Mouse (Mus musculus) thymus, adult 2 months (tissue): ENCODE data around the gene Pfdn5. TPM values are rescaled to one million over a fixed set of nuclear protein-coding genes. Genes with fewer than 3 reads are reported as not detected.

Source experiments
- DNase-seq: peaks from one replicate; pipeline ENCODE4 v3.0.0; 2021
- H3K27ac ChIP-seq: fragments of 200-500 bp; 2 replicates; pipeline ENCODE4 v1.5.1; 2012; ENCODE audit warnings: low read length, control low read depth; ENCODE audit not compliant: control insufficient read depth, insufficient read depth
- H3K27me3 ChIP-seq: fragments of 200-500 bp; 2 replicates; pipeline ENCODE4 v1.6.1; 2012; ENCODE audit warnings: mild to moderate bottlenecking, low read length, moderate library complexity, mixed read lengths; ENCODE audit not compliant: control insufficient read depth, insufficient read depth
- H3K36me3 ChIP-seq: fragments of 200-500 bp; 2 replicates; pipeline ENCODE4 v1.6.1; 2012; ENCODE audit warnings: mild to moderate bottlenecking, low read length, moderate library complexity; ENCODE audit not compliant: control insufficient read depth, insufficient read depth
- H3K4me1 ChIP-seq: fragments of 200-500 bp; replicated peaks from 2 replicates; pipeline ENCODE4 v1.6.1; 2012; ENCODE audit warnings: low read length; ENCODE audit not compliant: control insufficient read depth, insufficient read depth
- H3K4me3 ChIP-seq: fragments of 200-500 bp; 2 replicates; pipeline ENCODE4 v1.5.1; 2012; ENCODE audit warnings: mild to moderate bottlenecking, low read length, control low read depth, moderate library complexity; ENCODE audit not compliant: control insufficient read depth, insufficient read depth
- CTCF ChIP-seq: fragments of 200-500 bp; IDR thresholded peaks from 2 replicates; pipeline ENCODE4 v1.5.1; 2012; ENCODE audit warnings: mild to moderate bottlenecking, control low read depth, low read length, moderate library complexity, borderline replicate concordance; ENCODE audit not compliant: control insufficient read depth, poor library complexity, insufficient read depth; ENCODE audit errors: extremely low read depth
- POLR2A ChIP-seq: fragments of 200-500 bp; IDR thresholded peaks from 2 replicates; pipeline ENCODE4 v1.6.1; 2012; ENCODE audit warnings: mild to moderate bottlenecking, low read length, control low read depth, moderate library complexity; ENCODE audit not compliant: control insufficient read depth, poor library complexity, insufficient read depth; ENCODE audit errors: extremely low read depth
- WGBS: fragments of 180-500 bp; shearing (Covaris S2); methylation state at CpG from one replicate; pipeline ENCODE4 v1.1.7; 2018; 5-methylcytosine and 5-hydroxymethylcytosine counted together
- polyA plus RNA-seq: library from polyadenylated mRNA; depleted of rRNA; stranded (reverse); fragments of >200 nt; gene quantifications from 2 replicates; pipeline ENCODE4 v1.2.3, GENCODE M21; 2012

Gene Pfdn5
- polyA plus RNA-seq, 1 experiment = 93.2 TPM

GRCm38 (mm10) chr15:102346444-102346843, 20.5 kb downstream of the Pfdn5 start:
- no peak for DNase-seq
- Histone ChIP-seq H3K4me1 (peaks cover 6% of the 10 kb centered on the region), H3K4me3 (no peak overlapping the region), H3K36me3 (peaks cover 15% of the 10 kb centered on the region), H3K27me3 (no peaks in the 10 kb centered on the region), H3K27ac (no peak overlapping the region)
- no peak for TF ChIP-seq POLR2A
- no peak for TF ChIP-seq CTCF
- 96% methylated on average over 4 of the region's 4 CpGs for WGBS

- peak; percentile 95 for DNase-seq
- Histone ChIP-seq H3K27ac (no peak within 1 kb of the TSS), H3K4me3 (peak within 1 kb of the TSS; percentile 80), H3K27me3 (peaks cover 4% of the 10 kb centered on the region; the same call in 1 of the 2 replicates), H3K36me3 (peaks cover 7% of the 10 kb centered on the region), H3K4me1 (peaks cover 12% of the 10 kb centered on the region)
- under 1% methylated on average over 56 of the region's 56 CpGs for WGBS
- TF ChIP-seq CTCF (peak; percentile 92), POLR2A (peak; percentile 48; the same call in 1 of the 2 replicates)
Observed at GRCm38 (mm10) chr15:102350138-102350941, 24.4 kb downstream of the Pfdn5 start, which contains the start of gene Aaas. Aaas (minus strand) TSS chr15:102350771.

GRCm38 (mm10) chr15:102350942-102351291, 25.0 kb downstream of the Pfdn5 start:
- WGBS = 12% methylated on average over 11 of the region's 11 CpGs
- peaks cover 3% of the 10 kb centered on the region; the same call in 1 of the 2 replicates for H3K36me3 ChIP-seq
- peaks cover 9% of the 10 kb centered on the region for H3K27me3 ChIP-seq
- no peak overlapping the region for H3K27ac ChIP-seq
- TF ChIP-seq CTCF (no peak), POLR2A (no peak)
- peak overlapping the region; percentile 26 for H3K4me3 ChIP-seq
- H3K4me1 ChIP-seq = peaks cover 17% of the 10 kb centered on the region
- DNase-seq = no peak

GRCm38 (mm10) chr15:102352177-102352576, 26.3 kb downstream of the Pfdn5 start:
- no peak overlapping the region for H3K27ac ChIP-seq
- DNase-seq = no peak
- H3K4me3 ChIP-seq = no peak overlapping the region
- peaks cover 14% of the 10 kb centered on the region for H3K27me3 ChIP-seq
- TF ChIP-seq POLR2A = no peak
- TF ChIP-seq CTCF = no peak
- 73% methylated on average over 2 of the region's 2 CpGs for WGBS
- H3K36me3 ChIP-seq = no peaks in the 10 kb centered on the region
- H3K4me1 ChIP-seq = peaks cover 18% of the 10 kb centered on the region

GRCm38 (mm10) chr15:102353986-102354385, 28.1 kb downstream of the Pfdn5 start:
- WGBS = 89% methylated on average over 2 of the region's 2 CpGs
- DNase-seq = no peak
- H3K36me3 ChIP-seq = no peaks in the 10 kb centered on the region
- TF ChIP-seq CTCF (no peak), POLR2A (no peak)
- peaks cover 26% of the 10 kb centered on the region for H3K4me1 ChIP-seq
- no peak overlapping the region for H3K4me3 ChIP-seq
- no peak overlapping the region for H3K27ac ChIP-seq
- H3K27me3 ChIP-seq = peaks cover 20% of the 10 kb centered on the region

- H3K4me3 ChIP-seq = peak overlapping the region; percentile 26
Observed at GRCm38 (mm10) chr15:102355134-102355870, 29.4 kb downstream of the Pfdn5 start.

More at GRCm38 (mm10) chr15:102355134-102355870, 29.4 kb downstream of the Pfdn5 start:
- H3K36me3 ChIP-seq = no peaks in the 10 kb centered on the region
- WGBS = 1% methylated on average over 49 of the region's 49 CpGs
- peaks cover 20% of the 10 kb centered on the region for H3K27me3 ChIP-seq
- no peak for DNase-seq
- H3K27ac ChIP-seq = no peak overlapping the region
- no peak for TF ChIP-seq CTCF
- TF ChIP-seq POLR2A = no peak
- H3K4me1 ChIP-seq = peaks cover 21% of the 10 kb centered on the region
